Mouse (Mus musculus): Measurements from ENCODE around the gene Sprr2a2.
"Not testable (repeated sequence)": the region's sequence is repeated elsewhere in the genome, so short reads cannot be mapped to it uniquely, and the experiment has no call there.

The Sprr2a2 gene

GRCm38 (mm10) chr3:92215569-92215968, at the start of gene Sprr2a2, which contains the start of gene Sprr2a1:
Gene Sprr2a2, plus strand, starts transcription at chr3:92215920.
Gene Sprr2a1, plus strand, starts transcription at chr3:92215799.
- DNase-seq (ENCODE audit: extremely low spot score, low spot score) = not testable (repeated sequence)

- no peak for DNase-seq (ENCODE audit: extremely low spot score, low spot score)
These were observed 45.9 kb upstream of the Sprr2a2 start for GRCm38 (mm10) chr3:92169847-92170246.

- no peak for DNase-seq (ENCODE audit: extremely low spot score, low spot score)
These were observed 38.8 kb upstream of the Sprr2a2 start for GRCm38 (mm10) chr3:92176880-92177279.

GRCm38 (mm10) chr3:92195512-92196200, 20.1 kb upstream of the Sprr2a2 start:
- no peak for DNase-seq (ENCODE audit: extremely low spot score, low spot score)

GRCm38 (mm10) chr3:92211133-92211925, 4.4 kb upstream of the Sprr2a2 start:
- DNase-seq (ENCODE audit: extremely low spot score, low spot score) = not testable (repeated sequence)

- DNase-seq (ENCODE audit: extremely low spot score, low spot score) = not testable (repeated sequence)
These were observed 3.7 kb upstream of the Sprr2a2 start for GRCm38 (mm10) chr3:92212059-92212458.

GRCm38 (mm10) chr3:92213651-92214050, 2.1 kb upstream of the Sprr2a2 start:
- DNase-seq (ENCODE audit: extremely low spot score, low spot score) = not testable (repeated sequence)

GRCm38 (mm10) chr3:92219031-92219430, 3.3 kb downstream of the Sprr2a2 start:
- DNase-seq (ENCODE audit: extremely low spot score, low spot score) = not testable (repeated sequence)

- DNase-seq (ENCODE audit: extremely low spot score, low spot score) = not testable (repeated sequence)
These were observed 8.0 kb downstream of the Sprr2a2 start for GRCm38 (mm10) chr3:92223708-92224107.

- not testable (repeated sequence) for DNase-seq (ENCODE audit: extremely low spot score, low spot score)
These were observed 11.7 kb downstream of the Sprr2a2 start for GRCm38 (mm10) chr3:92227410-92227809.

- DNase-seq (ENCODE audit: extremely low spot score, low spot score) = not testable (repeated sequence)
These were observed 20.9 kb downstream of the Sprr2a2 start for GRCm38 (mm10) chr3:92236463-92237189.

- not testable (repeated sequence) for DNase-seq (ENCODE audit: extremely low spot score, low spot score)
These were observed 23.0 kb downstream of the Sprr2a2 start for GRCm38 (mm10) chr3:92238736-92239135.

GRCm38 (mm10) chr3:92239197-92239596, 23.5 kb downstream of the Sprr2a2 start:
- not testable (repeated sequence) for DNase-seq (ENCODE audit: extremely low spot score, low spot score)

GRCm38 (mm10) chr3:92244833-92245232, 29.1 kb downstream of the Sprr2a2 start:
- not testable (repeated sequence) for DNase-seq (ENCODE audit: extremely low spot score, low spot score)

- not testable (repeated sequence) for DNase-seq (ENCODE audit: extremely low spot score, low spot score)
These were observed 30.5 kb downstream of the Sprr2a2 start for GRCm38 (mm10) chr3:92246245-92246644.

GRCm38 (mm10) chr3:92248494-92248893, 32.8 kb downstream of the Sprr2a2 start:
- not testable (repeated sequence) for DNase-seq (ENCODE audit: extremely low spot score, low spot score)

GRCm38 (mm10) chr3:92250450-92250849, 34.7 kb downstream of the Sprr2a2 start:
- DNase-seq (ENCODE audit: extremely low spot score, low spot score) = not testable (repeated sequence)

- not testable (repeated sequence) for DNase-seq (ENCODE audit: extremely low spot score, low spot score)
These were observed 38.1 kb downstream of the Sprr2a2 start for GRCm38 (mm10) chr3:92253860-92254259.

- not testable (repeated sequence) for DNase-seq (ENCODE audit: extremely low spot score, low spot score)
These were observed 42.8 kb downstream of the Sprr2a2 start for GRCm38 (mm10) chr3:92258526-92258925.

GRCm38 (mm10) chr3:92263462-92263861, 47.7 kb downstream of the Sprr2a2 start:
- DNase-seq (ENCODE audit: extremely low spot score, low spot score) = not testable (repeated sequence)

GRCm38 (mm10) chr3:92271414-92271985, 55.8 kb downstream of the Sprr2a2 start:
- not testable (repeated sequence) for DNase-seq (ENCODE audit: extremely low spot score, low spot score)
